Mouse (Mus musculus) retina, adult 2 months (tissue): Measurements from ENCODE around the gene Adam12.

Experiments
- DNase-seq: peaks from one replicate; pipeline ENCODE4 v3.0.0-alpha.2; 2012; ENCODE audit warnings: low read depth, low spot score

The Adam12 gene

GRCm38 (mm10) chr7:134224741-134225612 lies 7.0 kb downstream of the Adam12 start:
- no peak for DNase-seq

DNA sequence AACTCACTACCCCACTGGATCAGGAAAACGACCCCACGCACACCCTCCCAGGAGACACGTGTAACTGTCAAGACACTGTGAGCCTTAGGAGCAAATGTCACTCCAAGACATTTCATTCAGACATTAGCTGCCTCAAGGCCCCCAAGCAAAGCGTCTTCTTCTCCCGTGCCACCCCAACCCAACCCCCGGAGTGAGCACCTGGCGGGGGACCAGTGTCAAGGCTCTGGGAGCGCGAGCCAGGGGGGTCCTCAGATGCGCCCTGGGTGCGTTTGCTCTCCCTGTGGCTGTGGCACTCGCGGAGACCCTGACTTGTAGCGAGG lies 7.6 kb downstream of the Adam12 start:
- no peak for DNase-seq

DNA sequence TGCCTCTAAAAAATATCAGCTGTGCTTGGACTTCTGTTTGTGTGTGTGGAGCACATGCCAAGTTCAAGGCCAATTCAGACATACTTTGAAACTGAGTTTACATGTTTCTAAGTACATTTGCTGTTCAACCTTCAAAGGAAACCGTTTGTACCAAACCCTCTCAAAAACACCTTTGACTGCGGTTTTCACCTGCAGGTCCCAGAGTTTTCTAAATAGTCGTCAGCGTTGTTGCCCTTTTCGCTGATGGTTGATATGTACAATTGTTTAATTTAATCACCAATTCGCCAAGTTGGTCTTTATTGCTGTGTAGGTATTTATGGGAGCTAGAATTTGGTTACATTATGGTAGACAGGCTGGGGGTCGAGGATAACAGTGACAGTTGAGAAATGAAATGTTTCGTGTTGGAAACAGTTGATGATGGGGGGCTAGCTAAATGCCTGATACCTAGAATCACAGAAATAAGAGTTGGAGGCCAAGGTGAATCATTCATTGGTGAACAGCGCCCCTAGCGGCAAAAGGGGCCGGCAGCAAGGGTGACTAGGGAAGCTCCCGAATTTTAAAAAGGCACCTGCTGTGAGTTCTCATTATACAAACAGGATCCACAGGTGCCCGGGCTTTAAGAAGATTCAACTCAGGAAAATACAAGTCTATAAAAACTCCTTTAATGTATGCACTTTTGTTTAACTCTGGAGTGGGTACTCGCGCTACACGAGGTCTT lies 8.3 kb downstream of the Adam12 start:
- peak; percentile 40 for DNase-seq

DNA sequence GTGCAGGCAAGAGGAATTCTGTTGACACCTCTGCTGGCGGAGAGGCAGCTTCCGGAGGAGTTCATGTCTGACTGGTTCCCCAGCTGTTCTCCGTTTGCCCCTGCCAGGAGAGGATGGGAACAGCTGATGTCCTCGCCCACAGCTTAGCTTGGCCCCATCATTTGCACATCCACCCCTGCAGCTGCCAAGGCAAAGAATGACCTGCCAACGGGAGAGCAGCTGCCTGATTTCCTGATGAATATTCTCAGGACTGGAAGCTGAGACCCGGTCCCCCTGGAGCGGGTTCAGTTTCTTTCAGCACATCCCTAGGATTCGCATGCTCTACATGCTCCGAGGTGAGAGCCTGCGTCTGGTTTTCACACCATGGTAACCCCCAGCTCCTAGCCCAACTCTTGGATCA lies 24.0 kb downstream of the Adam12 start:
- no peak for DNase-seq

GRCm38 (mm10) chr7:134193089-134193488 lies 38.9 kb downstream of the Adam12 start:
- DNase-seq: no peak

- DNase-seq: no peak
Measured at GRCm38 (mm10) chr7:134190101-134190500, 41.8 kb downstream of the Adam12 start.

GRCm38 (mm10) chr7:134188565-134188964 lies 43.4 kb downstream of the Adam12 start:
- DNase-seq: no peak

DNA sequence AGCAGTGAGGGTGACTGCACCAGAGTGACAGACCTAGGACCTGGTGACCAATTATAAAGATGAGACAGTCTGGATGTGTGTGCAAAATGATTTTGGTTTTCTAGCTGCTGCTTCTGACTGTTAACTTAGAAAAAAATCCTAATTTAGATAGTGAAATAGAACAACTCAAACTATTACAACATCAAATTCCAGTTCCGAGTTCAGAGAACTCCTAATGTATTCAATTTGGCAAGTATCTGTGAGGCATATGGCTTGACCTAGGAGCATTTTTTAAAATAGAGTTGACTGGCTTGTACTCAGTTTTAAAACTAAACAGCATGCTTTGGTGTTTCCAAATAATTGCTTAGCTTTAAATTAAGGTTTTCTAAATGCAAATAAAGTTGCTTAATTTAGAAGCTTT lies 44.0 kb downstream of the Adam12 start:
- DNase-seq: no peak

DNA sequence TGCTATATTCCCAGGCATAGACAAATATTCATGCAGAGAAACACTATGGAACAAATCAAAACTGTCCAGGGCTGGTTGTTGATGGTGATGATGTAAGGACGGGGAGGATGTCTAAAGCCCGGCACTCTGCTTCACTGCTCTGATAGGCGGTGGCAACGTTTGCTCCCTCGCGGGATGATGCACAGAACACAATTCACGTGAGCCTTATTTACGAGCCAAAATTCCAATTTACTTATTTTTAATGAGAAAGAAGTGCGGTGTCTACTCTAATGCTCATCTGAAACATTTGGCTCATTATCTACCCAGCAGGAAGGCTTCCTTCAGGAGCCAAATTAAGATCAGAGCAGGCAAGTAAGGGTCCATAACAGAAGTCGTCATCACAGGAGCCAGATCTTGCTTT lies 45.4 kb downstream of the Adam12 start:
- DNase-seq: no peak

DNA sequence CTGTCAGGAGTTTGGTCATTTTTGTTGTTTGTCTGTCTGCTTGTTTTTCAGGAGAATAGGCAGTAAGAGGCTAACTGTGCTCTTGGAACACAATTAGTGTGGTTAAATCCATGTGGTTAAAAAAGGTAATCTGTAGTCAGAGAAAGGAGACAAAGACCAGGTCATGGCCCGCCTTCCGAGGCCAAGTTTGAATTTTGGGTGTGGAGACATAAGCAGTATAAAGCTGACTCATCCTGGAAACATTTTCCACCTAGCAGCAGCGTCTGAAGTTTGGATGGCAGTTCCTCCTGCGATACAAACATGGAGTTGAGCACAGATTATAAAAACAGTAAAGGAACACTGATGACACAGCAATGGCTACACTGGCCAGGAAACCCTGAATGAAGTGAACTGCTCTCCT lies 46.2 kb downstream of the Adam12 start:
- no peak for DNase-seq

- DNase-seq: no peak
Measured at GRCm38 (mm10) chr7:134181717-134182116, 50.2 kb downstream of the Adam12 start.

GRCm38 (mm10) chr7:134181056-134181455 lies 50.9 kb downstream of the Adam12 start:
- DNase-seq: no peak

DNA sequence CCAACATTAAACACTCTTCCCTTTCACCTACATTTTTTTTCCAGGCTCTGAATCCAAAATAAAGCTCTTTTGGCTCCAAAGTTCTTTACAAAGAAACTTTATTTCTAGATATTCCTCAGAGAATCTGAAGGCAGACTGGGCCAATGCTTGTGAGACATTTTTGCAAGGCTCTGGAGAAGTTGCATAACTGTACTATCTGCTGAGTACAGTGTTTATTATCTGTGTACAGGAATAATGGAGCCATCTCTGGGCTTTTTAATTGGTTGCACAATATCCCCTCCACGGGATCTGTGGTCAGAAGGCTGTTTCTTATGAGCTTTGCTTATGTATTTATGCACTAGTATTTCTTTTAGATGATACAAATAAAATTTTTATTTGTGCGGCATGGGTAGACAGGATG lies 54.9 kb downstream of the Adam12 start:
- DNase-seq: no peak

GRCm38 (mm10) chr7:134175201-134175600 lies 56.7 kb downstream of the Adam12 start:
- no peak for DNase-seq

GRCm38 (mm10) chr7:134173442-134174090 lies 58.4 kb downstream of the Adam12 start:
- DNase-seq: no peak

GRCm38 (mm10) chr7:134170180-134170910 lies 61.6 kb downstream of the Adam12 start:
- DNase-seq: no peak

GRCm38 (mm10) chr7:134169780-134170179 lies 62.2 kb downstream of the Adam12 start:
- DNase-seq: no peak

GRCm38 (mm10) chr7:134167586-134167985 lies 64.4 kb downstream of the Adam12 start:
- no peak for DNase-seq

- no peak for DNase-seq
Measured at GRCm38 (mm10) chr7:134163751-134164150, 68.2 kb downstream of the Adam12 start.

DNA sequence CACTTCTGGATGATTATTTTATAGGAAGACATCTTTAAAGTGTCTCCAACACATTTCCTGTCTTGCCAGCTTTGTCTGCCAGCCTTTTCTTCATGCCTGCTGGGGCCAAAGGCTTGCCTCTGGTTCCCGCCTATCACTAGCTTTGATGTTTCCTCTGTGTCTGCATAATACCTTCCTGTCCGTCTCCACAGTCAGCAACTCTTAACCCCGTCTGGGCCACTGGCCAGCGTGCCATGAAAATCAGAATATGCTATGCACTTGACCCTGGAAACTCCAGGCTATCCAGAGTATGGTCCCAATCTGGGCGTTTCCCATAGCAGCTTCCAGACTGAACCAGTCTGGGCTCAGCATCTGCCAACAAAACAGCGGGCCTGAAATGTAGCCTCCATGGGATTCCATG lies 69.1 kb downstream of the Adam12 start:
- DNase-seq: no peak

GRCm38 (mm10) chr7:134159608-134160007 lies 72.3 kb downstream of the Adam12 start:
- no peak for DNase-seq

- no peak for DNase-seq
Measured at GRCm38 (mm10) chr7:134151330-134151729, 80.6 kb downstream of the Adam12 start.
